Mouse (Mus musculus): Measurements from ENCODE around the gene Slc12a4. TPM values are rescaled to one million over a fixed set of nuclear protein-coding genes. Genes with fewer than 3 reads are reported as not detected.
"Not testable (repeated sequence)": the region's sequence is repeated elsewhere in the genome, so short reads cannot be mapped to it uniquely, and the experiment has no call there.

Gene Slc12a4
- polyA plus RNA-seq, 1 experiment from 2014 or later: 42.8 TPM

GRCm38 (mm10) chr8:105983406-105983805 is 17.5 kb upstream of the Slc12a4 start:
- H3K36me3 ChIP-seq (ENCODE audit: control insufficient read depth, insufficient read depth, low read length); H3K27me3 ChIP-seq (replicated peaks; ENCODE audit: control insufficient read depth, insufficient read depth, low read length); H3K27ac ChIP-seq (replicated peaks; ENCODE audit: low read depth, low read length); H3K4me3 ChIP-seq (ENCODE audit: low read depth, low read length); ATAC-seq (ENCODE audit: low read depth); H3K9me3 ChIP-seq (ENCODE audit: control insufficient read depth, low read length); H3K4me2 ChIP-seq (ENCODE audit: low read depth, low read length); H3K4me1 ChIP-seq (ENCODE audit: control insufficient read depth, insufficient read depth, low read length); DNase-seq (ENCODE audit: low spot score); H3K9ac ChIP-seq (ENCODE audit: low read depth, low read length): not testable (repeated sequence)
- 78% methylated on average over 11 of the region's 11 CpGs for WGBS

GRCm38 (mm10) chr8:105981146-105981545 is 15.2 kb upstream of the Slc12a4 start:
- no peaks in the 10 kb centered on the region for H3K4me1 ChIP-seq (ENCODE audit: control insufficient read depth, insufficient read depth, low read length)
- ATAC-seq (ENCODE audit: low read depth): no peak
- DNase-seq (ENCODE audit: low spot score): no peak
- no peak overlapping the region for H3K4me3 ChIP-seq (ENCODE audit: low read depth, low read length)
- H3K36me3 ChIP-seq (ENCODE audit: control insufficient read depth, insufficient read depth, low read length): no peaks in the 10 kb centered on the region
- H3K9me3 ChIP-seq (ENCODE audit: control insufficient read depth, low read length): no peaks in the 10 kb centered on the region
- no peak overlapping the region for H3K27ac ChIP-seq (replicated peaks; ENCODE audit: low read depth, low read length)
- no peak overlapping the region for H3K9ac ChIP-seq (ENCODE audit: low read depth, low read length)
- 85% methylated on average over 1 of the region's 1 CpGs for WGBS
- no peaks in the 10 kb centered on the region for H3K27me3 ChIP-seq (replicated peaks; ENCODE audit: control insufficient read depth, insufficient read depth, low read length)
- no peak overlapping the region for H3K4me2 ChIP-seq (ENCODE audit: low read depth, low read length)

GRCm38 (mm10) chr8:105979325-105979724 is 13.4 kb upstream of the Slc12a4 start, which contains the start of gene Dpep3:
Gene Dpep3, minus strand, starts transcription at chr8:105979429.
- no peaks in the 10 kb centered on the region for H3K4me1 ChIP-seq (ENCODE audit: control insufficient read depth, insufficient read depth, low read length)
- WGBS: 94% methylated on average over 15 of the region's 15 CpGs
- no peak for ATAC-seq (ENCODE audit: low read depth)

GRCm38 (mm10) chr8:105975363-105975762 is 9.5 kb upstream of the Slc12a4 start:
- DNase-seq (ENCODE audit: low spot score) (no peak), ATAC-seq (ENCODE audit: low read depth) (no peak)
- no peak overlapping the region for H3K4me3 ChIP-seq (ENCODE audit: low read depth, low read length)
- no peaks in the 10 kb centered on the region for H3K27me3 ChIP-seq (replicated peaks; ENCODE audit: control insufficient read depth, insufficient read depth, low read length)
- no peak overlapping the region for H3K4me2 ChIP-seq (ENCODE audit: low read depth, low read length)
- no peaks in the 10 kb centered on the region for H3K4me1 ChIP-seq (ENCODE audit: control insufficient read depth, insufficient read depth, low read length)
- no peak overlapping the region for H3K27ac ChIP-seq (replicated peaks; ENCODE audit: low read depth, low read length)
- H3K9me3 ChIP-seq (ENCODE audit: control insufficient read depth, low read length): no peaks in the 10 kb centered on the region
- H3K36me3 ChIP-seq (ENCODE audit: control insufficient read depth, insufficient read depth, low read length): no peaks in the 10 kb centered on the region
- 65% methylated on average over 7 of the region's 7 CpGs for WGBS
- H3K9ac ChIP-seq (ENCODE audit: low read depth, low read length): no peak overlapping the region

More at GRCm38 (mm10) chr8:105979325-105979724, 13.4 kb upstream of the Slc12a4 start, which contains the start of gene Dpep3:
- Histone ChIP-seq H3K27me3 (replicated peaks; ENCODE audit: control insufficient read depth, insufficient read depth, low read length) (no peaks in the 10 kb centered on the region), H3K4me3 (ENCODE audit: low read depth, low read length) (no peak within 1 kb of the TSS), H3K4me2 (ENCODE audit: low read depth, low read length) (no peak within 1 kb of the TSS), H3K9me3 (ENCODE audit: control insufficient read depth, low read length) (no peaks in the 10 kb centered on the region), H3K9ac (ENCODE audit: low read depth, low read length) (no peak within 1 kb of the TSS), H3K36me3 (ENCODE audit: control insufficient read depth, insufficient read depth, low read length) (no peaks in the 10 kb centered on the region), H3K27ac (replicated peaks; ENCODE audit: low read depth, low read length) (no peak within 1 kb of the TSS)
- no peak for DNase-seq (ENCODE audit: low spot score)

- H3K4me1 ChIP-seq (ENCODE audit: control insufficient read depth, insufficient read depth, low read length): peaks cover 6% of the 10 kb centered on the region; the same call in 1 of the 2 replicates
- no peaks in the 10 kb centered on the region for H3K36me3 ChIP-seq (ENCODE audit: control insufficient read depth, insufficient read depth, low read length)
- H3K4me3 ChIP-seq (ENCODE audit: low read depth, low read length): no peak overlapping the region
- H3K4me2 ChIP-seq (ENCODE audit: low read depth, low read length): no peak overlapping the region
- H3K27me3 ChIP-seq (replicated peaks; ENCODE audit: control insufficient read depth, insufficient read depth, low read length): no peaks in the 10 kb centered on the region
- WGBS: 75% methylated on average over 8 of the region's 8 CpGs
- no peak overlapping the region for H3K9ac ChIP-seq (ENCODE audit: low read depth, low read length)
- no peak for ATAC-seq (ENCODE audit: low read depth)
- H3K27ac ChIP-seq (replicated peaks; ENCODE audit: low read depth, low read length): no peak overlapping the region
- H3K9me3 ChIP-seq (ENCODE audit: control insufficient read depth, low read length): no peaks in the 10 kb centered on the region
- no peak for DNase-seq (ENCODE audit: low spot score)
Measured at GRCm38 (mm10) chr8:105971019-105971720, 5.3 kb upstream of the Slc12a4 start.

- H3K4me3 ChIP-seq (ENCODE audit: low read depth, low read length): no peak overlapping the region
- H3K4me2 ChIP-seq (ENCODE audit: low read depth, low read length): no peak overlapping the region
- no peaks in the 10 kb centered on the region for H3K9me3 ChIP-seq (ENCODE audit: control insufficient read depth, low read length)
- no peaks in the 10 kb centered on the region for H3K27me3 ChIP-seq (replicated peaks; ENCODE audit: control insufficient read depth, insufficient read depth, low read length)
- DNase-seq (ENCODE audit: low spot score) (no peak), ATAC-seq (ENCODE audit: low read depth) (no peak)
- no peak overlapping the region for H3K9ac ChIP-seq (ENCODE audit: low read depth, low read length)
- peaks cover 13% of the 10 kb centered on the region for H3K4me1 ChIP-seq (ENCODE audit: control insufficient read depth, insufficient read depth, low read length)
- no peak overlapping the region for H3K27ac ChIP-seq (replicated peaks; ENCODE audit: low read depth, low read length)
- no peaks in the 10 kb centered on the region for H3K36me3 ChIP-seq (ENCODE audit: control insufficient read depth, insufficient read depth, low read length)
- WGBS: 72% methylated on average over 1 of the region's 1 CpGs
Measured at GRCm38 (mm10) chr8:105969367-105969766, 3.5 kb upstream of the Slc12a4 start.

- H3K4me1 ChIP-seq (ENCODE audit: control insufficient read depth, insufficient read depth, low read length): peaks cover 19% of the 10 kb centered on the region
- ATAC-seq (ENCODE audit: low read depth): peak; percentile 27; the same call in 1 of the 2 replicates
- H3K9ac ChIP-seq (ENCODE audit: low read depth, low read length): peak overlapping the region; percentile 40; the same call in 1 of the 2 replicates
- peak overlapping the region; percentile 61; the same call in 1 of the 2 replicates for H3K27ac ChIP-seq (replicated peaks; ENCODE audit: low read depth, low read length)
- peak overlapping the region; percentile 85 for H3K4me3 ChIP-seq (ENCODE audit: low read depth, low read length)
- no peaks in the 10 kb centered on the region for H3K36me3 ChIP-seq (ENCODE audit: control insufficient read depth, insufficient read depth, low read length)
- 10% methylated on average over 19 of the region's 19 CpGs for WGBS
- peak overlapping the region; percentile 76 for H3K4me2 ChIP-seq (ENCODE audit: low read depth, low read length)
- DNase-seq (ENCODE audit: low spot score): peak; percentile 74
- no peaks in the 10 kb centered on the region for H3K9me3 ChIP-seq (ENCODE audit: control insufficient read depth, low read length)
- H3K27me3 ChIP-seq (replicated peaks; ENCODE audit: control insufficient read depth, insufficient read depth, low read length): no peaks in the 10 kb centered on the region
Measured at GRCm38 (mm10) chr8:105966692-105967311, 905 bp upstream of the Slc12a4 start.

- Histone ChIP-seq H3K4me3 (ENCODE audit: low read depth, low read length) (peak overlapping the region; percentile 85), H3K27me3 (replicated peaks; ENCODE audit: control insufficient read depth, insufficient read depth, low read length) (no peaks in the 10 kb centered on the region), H3K27ac (replicated peaks; ENCODE audit: low read depth, low read length) (peak overlapping the region; percentile 95), H3K36me3 (ENCODE audit: control insufficient read depth, insufficient read depth, low read length) (0 out of 2 replicates have a peak, but pooled peaks cover 2% of the 10 kb centered on the region), H3K4me1 (ENCODE audit: control insufficient read depth, insufficient read depth, low read length) (peaks cover 19% of the 10 kb centered on the region), H3K9ac (ENCODE audit: low read depth, low read length) (peak overlapping the region; percentile 94), H3K4me2 (ENCODE audit: low read depth, low read length) (peak overlapping the region; percentile 76), H3K9me3 (ENCODE audit: control insufficient read depth, low read length) (no peaks in the 10 kb centered on the region)
- DNase-seq (ENCODE audit: low spot score) (peak; percentile 87), ATAC-seq (ENCODE audit: low read depth) (peak; percentile 83)
- WGBS: 1% methylated on average over 27 of the region's 40 CpGs
Measured at GRCm38 (mm10) chr8:105965266-105965904, 512 bp downstream of the Slc12a4 start.

All from embryonic facial prominence, embryonic 14.5 days (tissue).